8 mouse cellular contexts compared by ENCODE assay signal in genomic region chr9:106421033-106421864, GRCm38 (mm10). TPM values are rescaled to one million over a fixed set of nuclear protein-coding genes. Genes with fewer than 3 reads are reported as not detected.
DNase-seq lines count a peak whose midpoint lies in the region; ATAC-seq and TF ChIP-seq lines count a peak whose summit lies in the region.

No protein-coding gene starts in this region.

- H3K4me3 ChIP-seq in heart, postnatal 0 days (ENCODE audit: low read depth, low read length): no peak overlapping the region
- H3K4me3 ChIP-seq in embryonic facial prominence, embryonic 13.5 days: peak overlapping the region; percentile 23; the same call in 1 of the 2 replicates
- no peak overlapping the region for H3K4me3 ChIP-seq in hindbrain, embryonic 16.5 days (ENCODE audit: low read length)
- no peak overlapping the region for H3K4me3 ChIP-seq in midbrain, embryonic 12.5 days

- peak; percentile 11 for ATAC-seq in heart, postnatal 0 days (ENCODE audit: insufficient read depth, low read depth)
- ATAC-seq in embryonic facial prominence, embryonic 13.5 days (ENCODE audit: insufficient number of reproducible peaks, insufficient read depth, low FRiP score, low TSS enrichment, low read depth): no peak
- ATAC-seq in hindbrain, embryonic 16.5 days: peak; percentile 22
- ATAC-seq in midbrain, embryonic 12.5 days (ENCODE audit: low FRiP score, low read depth): peak; percentile 43
- no peak for ATAC-seq in inflammation-experienced regulatory T-cells, adult 6 months

- no peak for TF ChIP-seq EP300 in heart, postnatal 0 days (IDR thresholded peaks at IDR 0.05; ENCODE audit: low read depth)

- WGBS in heart, postnatal 0 days: 26% methylated on average over 18 of the region's 18 CpGs
- WGBS in embryonic facial prominence, embryonic 13.5 days: 5% methylated on average over 18 of the region's 18 CpGs
- 6% methylated on average over 18 of the region's 18 CpGs for WGBS in hindbrain, embryonic 16.5 days
- WGBS in midbrain, embryonic 12.5 days: 7% methylated on average over 17 of the region's 18 CpGs

- DNase-seq in heart, postnatal 0 days (ENCODE audit: low spot score): no peak
- no peak for DNase-seq in heart, postnatal 4 days
- DNase-seq in urinary bladder, postnatal 14 days (ENCODE audit: low spot score): no peak
- DNase-seq in natural killer cell, adult 2 months (ENCODE audit: low spot score in 2 of 2): no peak

- peaks cover 13% of the 10 kb centered on the region for H3K4me1 ChIP-seq in heart, postnatal 0 days (ENCODE audit: control insufficient read depth, insufficient read depth)
- peaks cover 55% of the 10 kb centered on the region for H3K4me1 ChIP-seq in embryonic facial prominence, embryonic 13.5 days
- peaks cover 29% of the 10 kb centered on the region for H3K4me1 ChIP-seq in hindbrain, embryonic 16.5 days (ENCODE audit: control insufficient read depth, insufficient read depth, low read depth, low read length)
- H3K4me1 ChIP-seq in midbrain, embryonic 12.5 days: peaks cover 38% of the 10 kb centered on the region

- no peak overlapping the region for H3K27ac ChIP-seq in heart, postnatal 0 days (ENCODE audit: low read depth)
- peak overlapping the region; percentile 83 for H3K27ac ChIP-seq in embryonic facial prominence, embryonic 13.5 days
- no peak overlapping the region for H3K27ac ChIP-seq in hindbrain, embryonic 16.5 days (ENCODE audit: low read depth, low read length)
- H3K27ac ChIP-seq in midbrain, embryonic 12.5 days (replicated peaks): peak overlapping the region; percentile 63

- peak overlapping the region; percentile 39 for H3K4me2 ChIP-seq in heart, postnatal 0 days (ENCODE audit: low read depth, low read length)
- H3K4me2 ChIP-seq in embryonic facial prominence, embryonic 13.5 days: peak overlapping the region; percentile 50
- peak overlapping the region; percentile 42 for H3K4me2 ChIP-seq in hindbrain, embryonic 16.5 days (ENCODE audit: low read length)
- H3K4me2 ChIP-seq in midbrain, embryonic 12.5 days (replicated peaks): peak overlapping the region; percentile 42

- TF ChIP-seq CTCF in heart, postnatal 0 days (IDR thresholded peaks at IDR 0.05; ENCODE audit: low read depth): no peak

- peaks cover 12% of the 10 kb centered on the region; the same call in 1 of the 2 replicates for H3K27me3 ChIP-seq in heart, postnatal 0 days (ENCODE audit: control insufficient read depth, insufficient read depth, low read length)
- H3K27me3 ChIP-seq in embryonic facial prominence, embryonic 13.5 days: no peaks in the 10 kb centered on the region
- H3K27me3 ChIP-seq in hindbrain, embryonic 16.5 days (replicated peaks; ENCODE audit: control insufficient read depth, insufficient read depth, low read length): no peaks in the 10 kb centered on the region
- peaks cover 13% of the 10 kb centered on the region for H3K27me3 ChIP-seq in midbrain, embryonic 12.5 days

- H3K9me3 ChIP-seq in heart, postnatal 0 days (replicated peaks; ENCODE audit: control insufficient read depth, low read length): no peaks in the 10 kb centered on the region
- no peaks in the 10 kb centered on the region for H3K9me3 ChIP-seq in embryonic facial prominence, embryonic 13.5 days
- no peaks in the 10 kb centered on the region for H3K9me3 ChIP-seq in hindbrain, embryonic 16.5 days (ENCODE audit: control insufficient read depth, low read length)
- H3K9me3 ChIP-seq in midbrain, embryonic 12.5 days: no peaks in the 10 kb centered on the region

- no peak overlapping the region for H3K9ac ChIP-seq in heart, postnatal 0 days (replicated peaks; ENCODE audit: low read depth, low read length)
- peak overlapping the region; percentile 49; the same call in 1 of the 2 replicates for H3K9ac ChIP-seq in embryonic facial prominence, embryonic 13.5 days
- H3K9ac ChIP-seq in hindbrain, embryonic 16.5 days (ENCODE audit: low read depth, low read length): no peak overlapping the region
- no peak overlapping the region for H3K9ac ChIP-seq in midbrain, embryonic 12.5 days (replicated peaks)

- H3K36me3 ChIP-seq in heart, postnatal 0 days (replicated peaks; ENCODE audit: control insufficient read depth, insufficient read depth, low read length): no peaks in the 10 kb centered on the region
- H3K36me3 ChIP-seq in embryonic facial prominence, embryonic 13.5 days: no peaks in the 10 kb centered on the region
- H3K36me3 ChIP-seq in hindbrain, embryonic 16.5 days (ENCODE audit: control insufficient read depth, insufficient read depth, low read length): no peaks in the 10 kb centered on the region
- H3K36me3 ChIP-seq in midbrain, embryonic 12.5 days: no peaks in the 10 kb centered on the region

RNA-seq across cellular contexts. Expression of gene Rpl29, which starts 8.0 kb away (rescaled TPM):
- total RNA-seq in heart, postnatal 0 days (2014; rRNA removed; ENCODE audit: low replicate concordance): 783 and 913 TPM in 2 replicates
- 504 and 531 TPM in 2 replicates for polyA plus RNA-seq in heart, postnatal 0 days (2015; fragmentation: Nextera tagmentation; extraction: Ambion mirVana)
- 100 to 1,000 TPM; 471 to 490 TPM for total RNA-seq in heart, postnatal 4 days (2021)
- polyA plus RNA-seq in embryonic facial prominence, embryonic 13.5 days (2015; fragmentation: Nextera tagmentation; extraction: Ambion mirVana): 841 and 1,083 TPM in 2 replicates
- 603 and 620 TPM in 2 replicates for polyA plus RNA-seq in hindbrain, embryonic 16.5 days (2015; fragmentation: Nextera tagmentation; extraction: Ambion mirVana)
- 716 and 732 TPM in 2 replicates for polyA plus RNA-seq in midbrain, embryonic 12.5 days (2016; fragmentation: Nextera tagmentation; extraction: Ambion mirVana)
- polyA plus RNA-seq in inflammation-experienced regulatory T-cells, adult 6 months (2017; shearing (Covaris generic)): 1,000 to 10,000 TPM; 1,038 to 1,832 (median 1,102) TPM

RNA-seq across cellular contexts. Expression of gene Acy1, which starts 16.9 kb away (rescaled TPM):
- 38.5 and 45.3 TPM in 2 replicates for total RNA-seq in heart, postnatal 0 days (2014; rRNA removed; ENCODE audit: low replicate concordance)
- polyA plus RNA-seq in heart, postnatal 0 days (2015; fragmentation: Nextera tagmentation; extraction: Ambion mirVana): 19.0 and 20.1 TPM in 2 replicates
- 10 to 100 TPM; 20.5 to 20.6 TPM for total RNA-seq in heart, postnatal 4 days (2021)
- 51.8 and 55.0 TPM in 2 replicates for polyA plus RNA-seq in embryonic facial prominence, embryonic 13.5 days (2015; fragmentation: Nextera tagmentation; extraction: Ambion mirVana)
- polyA plus RNA-seq in hindbrain, embryonic 16.5 days (2015; fragmentation: Nextera tagmentation; extraction: Ambion mirVana): 26.2 and 26.6 TPM in 2 replicates
- 30.1 and 30.5 TPM in 2 replicates for polyA plus RNA-seq in midbrain, embryonic 12.5 days (2016; fragmentation: Nextera tagmentation; extraction: Ambion mirVana)
- polyA plus RNA-seq in inflammation-experienced regulatory T-cells, adult 6 months (2017; shearing (Covaris generic)): 10 to 100 TPM in 1 of 3 experiments, 1 to 10 TPM in 2; 8.9 to 14.6 (median 9.4) TPM

RNA-seq across cellular contexts. Expression of gene Abhd14b, which starts 26.0 kb away (rescaled TPM):
- 14.9 and 46.8 TPM in 2 replicates for total RNA-seq in heart, postnatal 0 days (2014; rRNA removed; ENCODE audit: low replicate concordance)
- polyA plus RNA-seq in heart, postnatal 0 days (2015; fragmentation: Nextera tagmentation; extraction: Ambion mirVana): 5.3 and 5.9 TPM in 2 replicates
- total RNA-seq in heart, postnatal 4 days (2021): 1 to 10 TPM; 4.5 to 5.0 TPM
- 21.4 and 23.4 TPM in 2 replicates for polyA plus RNA-seq in embryonic facial prominence, embryonic 13.5 days (2015; fragmentation: Nextera tagmentation; extraction: Ambion mirVana)
- 12.1 and 13.2 TPM in 2 replicates for polyA plus RNA-seq in hindbrain, embryonic 16.5 days (2015; fragmentation: Nextera tagmentation; extraction: Ambion mirVana)
- 4.2 and 4.7 TPM in 2 replicates for polyA plus RNA-seq in midbrain, embryonic 12.5 days (2016; fragmentation: Nextera tagmentation; extraction: Ambion mirVana)
- 10 to 100 TPM in 2 of 3 experiments, 1 to 10 TPM in 1; 6.3 to 17.6 (median 12.6) TPM for polyA plus RNA-seq in inflammation-experienced regulatory T-cells, adult 6 months (2017; shearing (Covaris generic))

RNA-seq across cellular contexts. Expression of gene Abhd14a, which starts 26.2 kb away (rescaled TPM):
- 57.3 and 64.8 TPM in 2 replicates for total RNA-seq in heart, postnatal 0 days (2014; rRNA removed; ENCODE audit: low replicate concordance)
- 45.8 and 47.1 TPM in 2 replicates for polyA plus RNA-seq in heart, postnatal 0 days (2015; fragmentation: Nextera tagmentation; extraction: Ambion mirVana)
- 10 to 100 TPM; 23.7 to 26.1 TPM for total RNA-seq in heart, postnatal 4 days (2021)
- 74.4 and 75.2 TPM in 2 replicates for polyA plus RNA-seq in embryonic facial prominence, embryonic 13.5 days (2015; fragmentation: Nextera tagmentation; extraction: Ambion mirVana)
- 83.8 and 87.8 TPM in 2 replicates for polyA plus RNA-seq in hindbrain, embryonic 16.5 days (2015; fragmentation: Nextera tagmentation; extraction: Ambion mirVana)
- 34.1 and 36.5 TPM in 2 replicates for polyA plus RNA-seq in midbrain, embryonic 12.5 days (2016; fragmentation: Nextera tagmentation; extraction: Ambion mirVana)
- 10 to 100 TPM in 2 of 3 experiments, 1 to 10 TPM in 1; 8.1 to 14.9 (median 14.4) TPM for polyA plus RNA-seq in inflammation-experienced regulatory T-cells, adult 6 months (2017; shearing (Covaris generic))

RNA-seq across cellular contexts. Expression of gene Pcbp4, which starts 31.8 kb away (rescaled TPM):
- total RNA-seq in heart, postnatal 0 days (2014; rRNA removed; ENCODE audit: low replicate concordance): 157 and 188 TPM in 2 replicates
- 40.9 and 44.1 TPM in 2 replicates for polyA plus RNA-seq in heart, postnatal 0 days (2015; fragmentation: Nextera tagmentation; extraction: Ambion mirVana)
- 100 to 1,000 TPM in 1 of 2 experiments, 10 to 100 TPM in 1; 96.8 to 101 TPM for total RNA-seq in heart, postnatal 4 days (2021)
- 128 and 133 TPM in 2 replicates for polyA plus RNA-seq in embryonic facial prominence, embryonic 13.5 days (2015; fragmentation: Nextera tagmentation; extraction: Ambion mirVana)
- polyA plus RNA-seq in hindbrain, embryonic 16.5 days (2015; fragmentation: Nextera tagmentation; extraction: Ambion mirVana): 228 and 235 TPM in 2 replicates
- polyA plus RNA-seq in midbrain, embryonic 12.5 days (2016; fragmentation: Nextera tagmentation; extraction: Ambion mirVana): 343 and 348 TPM in 2 replicates
- 1 to 10 TPM; 4.1 to 5.0 (median 4.4) TPM for polyA plus RNA-seq in inflammation-experienced regulatory T-cells, adult 6 months (2017; shearing (Covaris generic))

Comparison
In these comparisons a context has a peak if more than half of its experiments do, and no peak if none do; other contexts are left out.
1. ATAC-seq: peak in heart, postnatal 0 days (single experiment), hindbrain, embryonic 16.5 days (single experiment) and midbrain, embryonic 12.5 days (single experiment); none in embryonic facial prominence, embryonic 13.5 days (single experiment) and inflammation-experienced regulatory T-cells, adult 6 months (single experiment).
2. H3K27ac ChIP-seq: peak in embryonic facial prominence, embryonic 13.5 days (single experiment) and midbrain, embryonic 12.5 days (single experiment); none in heart, postnatal 0 days (single experiment) and hindbrain, embryonic 16.5 days (single experiment).
3. Peak in every context shown above with its lines, with median percentiles within 50 percentile points of each other: H3K4me2 ChIP-seq.